Mouse (Mus musculus) CD4-positive naive resting alpha-beta T cell, adult 76 days (primary cell): Measurements from ENCODE around the gene Rrp36. TPM values are rescaled to one million over a fixed set of nuclear protein-coding genes. Genes with fewer than 3 reads are reported as not detected.

Experiments
- total RNA-seq: library from RNA; stranded (reverse); gene quantifications from one replicate; pipeline ENCODE4 v1.2.4, GENCODE M21; 2023

Gene Rrp36
- 28.7 TPM for total RNA-seq

DNA sequence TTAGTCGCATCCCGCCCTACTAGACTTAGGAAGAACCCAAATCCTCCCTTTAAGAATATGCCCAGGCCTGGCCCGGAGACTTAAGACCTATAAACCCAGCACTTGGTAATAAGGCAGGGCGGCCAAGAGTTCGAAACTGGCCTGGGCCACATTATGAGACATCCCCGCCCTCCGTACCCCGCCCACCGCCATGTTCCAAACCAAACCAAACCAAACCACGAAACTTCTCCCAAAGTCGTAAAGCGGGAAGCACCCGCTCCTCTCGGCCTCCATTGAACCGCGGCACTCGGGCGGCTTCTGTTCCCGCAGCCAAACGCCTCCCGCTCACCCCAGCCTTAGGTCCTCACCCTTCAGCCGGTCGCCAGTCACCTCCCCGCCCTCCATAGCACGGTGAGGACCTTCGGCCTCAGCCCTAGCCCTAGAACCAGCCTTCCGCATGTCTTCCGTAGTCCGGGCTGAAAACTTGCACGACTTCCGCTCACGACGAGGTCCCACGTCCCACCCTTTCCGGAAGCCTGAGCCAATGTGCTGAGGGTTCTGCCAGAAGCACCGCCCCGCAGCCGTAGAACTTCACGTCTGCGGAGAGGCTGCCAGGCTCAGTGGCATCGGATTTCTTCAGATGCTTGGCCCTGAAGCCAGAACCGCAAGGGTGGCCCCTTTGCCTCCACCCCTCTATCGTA is at the start of gene Rrp36:
Rrp36 (minus strand) TSS at position 503 of the 680 bp plus-strand sequence.

GRCm38 (mm10) chr17:46710959-46711597 is 36.9 kb upstream of the Rrp36 start, which contains the start of gene Pex6:
Pex6 (plus strand) TSS chr17:46711463.

GRCm38 (mm10) chr17:46704887-46705835 is 31.0 kb upstream of the Rrp36 start, which contains the start of gene Ppp2r5d:
Ppp2r5d (minus strand) TSS chr17:46705111.

DNA sequence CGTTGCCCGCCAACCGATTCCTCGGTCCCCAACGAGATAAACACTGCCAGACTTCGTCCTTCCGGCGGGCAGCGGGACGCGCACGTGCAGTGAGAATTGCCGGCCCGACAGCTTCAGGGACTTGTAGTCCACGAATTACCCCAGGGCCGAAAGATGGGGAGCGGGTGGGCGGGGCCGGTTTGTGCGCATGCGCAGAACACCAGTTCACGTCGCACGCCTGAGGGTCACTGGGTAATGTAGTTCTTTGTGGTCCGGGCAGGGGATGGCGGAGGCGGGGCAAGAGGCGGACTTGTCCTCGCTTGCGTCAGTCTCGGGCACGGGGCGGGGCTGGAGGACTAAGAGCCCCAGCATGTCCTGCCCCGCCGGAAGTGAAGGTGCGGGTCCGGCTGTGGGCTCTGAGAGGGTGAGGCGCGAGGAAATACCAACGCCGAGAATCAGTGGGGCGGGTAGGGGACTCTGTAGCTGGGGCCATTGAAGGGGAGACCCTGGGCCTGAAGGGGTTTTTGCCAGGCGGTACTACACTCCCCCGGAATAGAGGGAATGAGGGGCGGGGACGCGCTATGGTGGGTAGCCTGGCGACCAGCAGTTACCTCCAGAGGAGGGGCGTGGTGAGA is 6.7 kb upstream of the Rrp36 start, which contains the start of gene Klhdc3:
Klhdc3 (minus strand) TSS at position 155 of the 614 bp plus-strand sequence.

GRCm38 (mm10) chr17:46678416-46678815 is 4.3 kb upstream of the Rrp36 start, which contains the start of gene Mea1:
Mea1 (plus strand) TSS chr17:46678793.

DNA sequence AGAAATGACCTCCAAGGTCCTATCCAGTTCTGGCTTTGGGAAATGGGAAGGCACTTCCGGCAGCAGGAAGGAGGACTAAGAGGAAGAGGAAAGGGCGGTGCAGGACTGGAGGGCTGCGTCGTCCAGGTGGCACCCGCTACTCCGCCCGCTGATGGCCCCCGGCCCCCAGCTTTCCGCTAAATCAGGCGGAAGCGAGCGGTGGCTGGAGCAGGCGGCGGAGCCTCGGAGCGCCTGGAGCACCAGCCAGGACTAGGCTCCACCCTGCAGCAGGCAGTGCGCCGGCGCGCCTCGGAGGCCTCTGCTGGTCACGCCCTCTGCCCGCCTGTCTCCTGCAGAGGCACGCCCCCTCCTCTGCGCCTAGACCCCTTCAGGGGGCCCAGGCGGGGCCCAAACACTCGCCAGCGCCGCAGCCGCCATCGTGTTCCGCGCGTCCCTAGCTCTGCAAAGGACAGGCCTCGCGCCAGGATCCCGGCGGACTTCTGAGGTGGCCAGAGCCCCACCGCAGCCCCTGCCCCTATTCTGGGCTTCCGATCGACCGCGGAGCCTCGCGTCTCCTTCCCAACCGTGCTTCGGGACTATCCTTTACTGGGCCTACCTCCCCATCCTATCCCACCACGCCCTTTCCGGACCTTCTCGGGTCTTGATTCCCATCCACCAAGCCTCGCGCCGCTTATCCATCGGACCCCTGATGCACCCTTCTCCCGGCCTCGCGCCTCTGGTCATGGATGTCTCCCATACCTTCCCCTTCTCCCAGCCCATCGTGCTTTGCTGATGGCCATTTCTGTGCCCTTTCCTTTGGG is 23.7 kb downstream of the Rrp36 start, which contains the start of gene Cul7:
Cul7 (plus strand) TSS at position 106 of the 800 bp plus-strand sequence.

GRCm38 (mm10) chr17:46645561-46646321 is 28.4 kb downstream of the Rrp36 start, which contains the start of the genes Klc4 and Mrpl2:
Klc4 (minus strand) TSS chr17:46646022.
Mrpl2 (plus strand) TSS chr17:46646229.

GRCm38 (mm10) chr17:46628791-46629684 is 45.1 kb downstream of the Rrp36 start, which contains the start of gene Ptk7:
Ptk7 (minus strand) TSS chr17:46629504.

Other genes starting within 250 kb of the Rrp36 start
- not detected for gene Crip3, start 245.4 kb downstream of the Rrp36 start, total RNA-seq
- not detected for gene Slc22a7, start 235.9 kb downstream of the Rrp36 start, total RNA-seq
- 0.56 TPM for gene Ttbk1, start 186.7 kb downstream of the Rrp36 start, total RNA-seq
- gene Dnph1, start 177.6 kb downstream of the Rrp36 start, total RNA-seq = not detected
- gene Cul9, start 128.0 kb downstream of the Rrp36 start, total RNA-seq = 13.4 TPM
- gene Srf, start 118.2 kb downstream of the Rrp36 start, total RNA-seq = 62.6 TPM
- gene Ptk7, start 44.8 kb downstream of the Rrp36 start, total RNA-seq = not detected
- 16.8 TPM for gene Klc4, start 28.3 kb downstream of the Rrp36 start, total RNA-seq
- 29.7 TPM for gene Mrpl2, start 28.1 kb downstream of the Rrp36 start, total RNA-seq
- 5.2 TPM for gene Cul7, start 24.0 kb downstream of the Rrp36 start, total RNA-seq
- 45.7 TPM for gene Mea1, start 4.4 kb upstream of the Rrp36 start, total RNA-seq
- gene Klhdc3, start 6.6 kb upstream of the Rrp36 start, total RNA-seq = 40.5 TPM
- 39.6 TPM for gene Ppp2r5d, start 30.8 kb upstream of the Rrp36 start, total RNA-seq
- 29.7 TPM for gene Pex6, start 37.1 kb upstream of the Rrp36 start, total RNA-seq
- gene Gnmt, start 54.8 kb upstream of the Rrp36 start, total RNA-seq = 0.94 TPM
- 57.5 TPM for gene Cnpy3, start 77.9 kb upstream of the Rrp36 start, total RNA-seq
- gene Ptcra, start 89.4 kb upstream of the Rrp36 start, total RNA-seq = not detected
- 18.1 TPM for gene 2310039H08Rik, start 98.3 kb upstream of the Rrp36 start, total RNA-seq
- gene Rpl7l1, start 108.3 kb upstream of the Rrp36 start, total RNA-seq = 60.5 TPM
- 55.5 TPM for gene Bicral, start 184.1 kb upstream of the Rrp36 start, total RNA-seq
- gene Tbcc, start 216.3 kb upstream of the Rrp36 start, total RNA-seq = 12.5 TPM
- gene Prph2, start 236.1 kb upstream of the Rrp36 start, total RNA-seq = not detected